Mouse (Mus musculus) midbrain, embryonic 10.5 days (tissue): Measurements from ENCODE around the gene Apoh. TPM values are rescaled to one million over a fixed set of nuclear protein-coding genes. Genes with fewer than 3 reads are reported as not detected.

Experiments
- DNase-seq: peaks from one replicate; pipeline ENCODE4 v3.0.0-alpha.2; 2017; ENCODE audit warnings: low spot score
- H3K27ac ChIP-seq: fragments of 300-500 bp; sonication (generic); replicated peaks from 2 replicates; pipeline ENCODE4 v1.5.1; 2016; ENCODE audit warnings: mild to moderate bottlenecking
- H3K27me3 ChIP-seq: fragments of 300-500 bp; sonication (generic); 2 replicates; pipeline ENCODE4 v1.6.1; 2016; ENCODE audit warnings: low read depth, mild to moderate bottlenecking; ENCODE audit not compliant: poor library complexity, severe bottlenecking
- H3K36me3 ChIP-seq: fragments of 300-500 bp; sonication (generic); 2 replicates; pipeline ENCODE4 v1.6.1; 2016; ENCODE audit warnings: mild to moderate bottlenecking, moderate library complexity
- H3K4me1 ChIP-seq: fragments of 300-500 bp; sonication (generic); 2 replicates; pipeline ENCODE4 v1.6.1; 2016
- H3K4me3 ChIP-seq: fragments of 300-500 bp; sonication (generic); 2 replicates; pipeline ENCODE4 v1.5.1; 2016; ENCODE audit warnings: mild to moderate bottlenecking, moderate library complexity
- H3K9me3 ChIP-seq: fragments of 300-500 bp; sonication (generic); replicated peaks from 2 replicates; pipeline ENCODE4 v1.6.1; 2016; ENCODE audit warnings: mild to moderate bottlenecking
- WGBS: fragments of 180-500 bp; shearing (Covaris S2); methylation state at CpG from one replicate; pipeline ENCODE4 v1.1.7; 2016; 5-methylcytosine and 5-hydroxymethylcytosine counted together
- polyA plus RNA-seq: library from polyadenylated mRNA; unstranded; fragments of >200 nt; fragmentation: Nextera tagmentation; extraction: Ambion mirVana; gene quantifications from 2 replicates; pipeline ENCODE4 v1.2.1, GENCODE M21; 2016

Gene Apoh
- polyA plus RNA-seq = not detected in 2 replicates

DNA sequence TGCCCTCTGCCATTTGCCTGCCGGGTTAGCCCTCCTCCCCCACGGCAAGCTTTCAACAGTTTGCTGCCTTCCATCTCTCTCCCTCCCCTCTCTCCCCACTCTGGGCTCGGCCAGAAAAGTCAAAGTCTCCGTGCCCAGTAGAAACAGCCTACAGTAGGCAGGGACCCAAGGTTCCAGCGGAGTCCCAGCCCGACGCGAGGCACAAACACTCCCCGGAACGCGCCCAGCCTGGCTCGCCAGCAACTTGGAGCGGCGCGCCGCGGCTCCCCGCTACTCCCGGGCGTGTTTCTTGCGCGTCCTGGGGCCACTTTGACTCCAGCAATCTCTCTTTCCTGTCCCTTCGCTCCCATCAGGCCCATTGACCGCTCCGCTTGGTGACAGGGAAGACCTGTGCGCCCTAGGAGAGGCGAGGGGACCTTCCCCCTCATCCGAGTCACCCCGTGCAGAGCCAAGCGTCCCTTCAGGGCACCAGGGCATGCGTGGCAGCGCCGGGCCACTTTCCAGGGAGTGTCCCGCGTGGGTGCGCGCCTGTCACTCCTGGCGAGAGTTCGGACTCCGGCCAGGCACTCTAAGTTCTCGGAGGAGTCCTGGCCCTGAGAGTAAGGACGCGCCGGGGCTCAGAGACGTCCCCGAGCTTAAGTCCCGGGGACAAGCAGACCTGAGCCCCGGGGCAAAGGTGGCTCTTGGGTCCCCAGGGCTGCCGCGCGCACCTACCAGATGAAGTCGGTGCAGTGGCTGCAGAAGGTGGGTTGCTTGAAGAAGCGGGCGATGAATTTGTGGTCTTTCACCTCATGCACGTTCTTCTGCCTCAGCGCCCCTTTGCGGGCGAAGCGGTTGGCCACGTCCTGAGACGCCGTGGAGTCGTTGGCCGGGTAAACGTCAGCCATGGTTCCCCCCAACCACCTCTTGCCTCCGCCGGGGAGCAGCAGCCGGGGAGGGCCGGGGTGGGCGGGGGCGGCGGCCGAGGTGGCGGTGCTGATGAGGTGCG lies at the start of gene Apoh:
Gene Apoh (plus strand): TSS at position 574 of the 988 bp plus-strand sequence.
- under 1% methylated on average over 67 of the region's 75 CpGs for WGBS
- Histone ChIP-seq H3K4me3 (peak within 1 kb of the TSS; percentile 89), H3K27me3 (peaks cover 60% of the 10 kb centered on the region)

DNA sequence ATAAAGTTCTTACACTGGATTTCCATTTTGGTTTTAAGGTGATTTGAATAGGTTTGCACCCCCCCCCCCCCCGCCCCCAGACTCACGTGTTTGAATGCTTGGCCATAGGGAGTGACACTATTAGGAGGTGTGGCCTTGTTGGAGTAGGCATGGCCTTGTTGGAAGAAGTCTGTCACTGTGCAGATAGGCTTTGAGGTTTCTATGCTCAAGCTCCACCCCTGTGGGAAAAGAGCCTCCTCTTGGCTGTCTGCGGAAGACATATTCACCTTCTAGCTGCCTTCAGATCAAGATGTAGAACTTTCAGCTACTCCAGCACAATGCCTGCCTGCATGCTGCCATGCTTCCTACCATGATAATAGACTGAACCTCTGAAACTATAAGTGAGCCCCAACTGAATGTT lies 49.3 kb upstream of the Apoh start:
- Histone ChIP-seq H3K4me1 (peaks cover 18% of the 10 kb centered on the region), H3K36me3 (no peaks in the 10 kb centered on the region), H3K4me3 (no peak overlapping the region), H3K27ac (no peak overlapping the region), H3K9me3 (no peaks in the 10 kb centered on the region), H3K27me3 (no peaks in the 10 kb centered on the region)
- 75% methylated on average over 3 of the region's 3 CpGs for WGBS
- no peak for DNase-seq

More for the DNA sequence above, at the start of gene Apoh:
- Histone ChIP-seq H3K36me3 (no peaks in the 10 kb centered on the region), H3K27ac (peak within 1 kb of the TSS; percentile 89), H3K9me3 (no peaks in the 10 kb centered on the region), H3K4me1 (peaks cover 35% of the 10 kb centered on the region)
- peak; percentile 59 for DNase-seq

DNA sequence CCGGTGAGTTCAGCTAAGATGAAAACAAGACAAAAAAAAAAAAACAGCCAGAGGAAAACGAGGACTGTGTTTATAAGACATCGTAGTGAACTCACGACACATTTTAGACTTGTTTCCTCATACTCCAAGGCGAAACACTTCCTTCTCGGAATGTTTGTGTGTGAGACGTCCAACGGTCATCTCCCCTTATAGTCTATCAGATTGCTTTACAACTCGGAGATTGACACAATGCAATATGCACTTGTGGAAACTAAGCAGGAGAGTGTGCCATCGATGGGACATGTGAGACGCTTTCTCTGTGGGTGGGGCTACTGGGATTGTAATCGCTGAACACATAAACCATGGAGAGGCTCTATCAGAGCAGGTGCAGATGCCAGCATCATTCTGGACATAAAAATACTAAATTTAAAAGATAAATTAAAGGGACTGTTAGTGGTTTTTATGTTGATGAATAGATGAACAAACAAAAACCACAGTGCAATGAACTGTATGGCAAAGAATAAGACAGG lies 48.8 kb upstream of the Apoh start:
- no peak for DNase-seq
- H3K27me3 ChIP-seq = no peaks in the 10 kb centered on the region
- peaks cover 21% of the 10 kb centered on the region for H3K4me1 ChIP-seq
- no peaks in the 10 kb centered on the region for H3K36me3 ChIP-seq
- H3K27ac ChIP-seq = no peak overlapping the region
- no peaks in the 10 kb centered on the region for H3K9me3 ChIP-seq
- no peak overlapping the region for H3K4me3 ChIP-seq
- WGBS = 94% methylated on average over 12 of the region's 12 CpGs

DNA sequence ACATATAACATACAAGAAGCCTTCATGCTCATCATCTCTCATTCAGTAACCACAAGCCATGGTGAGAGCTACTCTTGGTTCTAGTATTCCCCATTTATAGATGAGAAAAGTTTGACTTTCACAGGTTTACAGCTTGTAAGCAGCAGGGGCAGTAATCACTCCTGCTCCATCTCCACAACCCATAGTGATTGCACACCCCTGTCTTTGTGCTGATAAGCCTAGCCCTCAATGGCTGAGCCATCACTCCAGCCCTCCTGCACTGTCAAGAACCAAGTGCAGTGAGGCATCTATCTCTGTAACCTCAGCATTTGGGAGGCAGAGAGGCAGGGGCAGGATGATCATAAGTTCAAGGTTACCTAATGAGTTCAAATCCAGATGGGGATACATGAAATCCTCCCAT lies 47.8 kb upstream of the Apoh start:
- Histone ChIP-seq H3K27me3 (no peaks in the 10 kb centered on the region), H3K36me3 (no peaks in the 10 kb centered on the region), H3K4me3 (no peak overlapping the region), H3K4me1 (peaks cover 21% of the 10 kb centered on the region), H3K27ac (no peak overlapping the region), H3K9me3 (no peaks in the 10 kb centered on the region)
- DNase-seq = no peak

DNA sequence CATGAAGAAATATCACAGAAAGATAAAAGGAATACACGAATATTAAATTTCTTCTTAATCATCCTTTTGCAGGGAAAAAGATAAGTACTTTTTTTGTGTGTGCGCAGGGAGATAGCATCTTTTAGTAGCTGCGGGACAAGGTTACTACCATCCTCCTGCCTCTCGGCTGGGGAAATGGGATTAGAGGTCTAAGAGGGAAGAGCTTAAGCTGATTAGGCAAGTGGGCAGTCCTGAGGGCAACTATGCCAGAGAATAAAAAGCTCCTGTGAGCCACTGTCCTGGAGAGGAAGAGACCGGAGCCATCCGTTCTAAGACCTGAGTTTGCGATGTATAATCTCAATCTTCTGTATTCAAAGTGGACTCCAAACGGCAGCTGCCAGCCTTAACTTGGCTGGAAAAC lies 45.2 kb upstream of the Apoh start:
- no peak for DNase-seq
- no peak overlapping the region for H3K27ac ChIP-seq
- H3K4me1 ChIP-seq = peaks cover 35% of the 10 kb centered on the region
- H3K9me3 ChIP-seq = no peaks in the 10 kb centered on the region
- 28% methylated on average over 8 of the region's 8 CpGs for WGBS
- H3K27me3 ChIP-seq = no peaks in the 10 kb centered on the region
- no peaks in the 10 kb centered on the region for H3K36me3 ChIP-seq
- no peak overlapping the region for H3K4me3 ChIP-seq

DNA sequence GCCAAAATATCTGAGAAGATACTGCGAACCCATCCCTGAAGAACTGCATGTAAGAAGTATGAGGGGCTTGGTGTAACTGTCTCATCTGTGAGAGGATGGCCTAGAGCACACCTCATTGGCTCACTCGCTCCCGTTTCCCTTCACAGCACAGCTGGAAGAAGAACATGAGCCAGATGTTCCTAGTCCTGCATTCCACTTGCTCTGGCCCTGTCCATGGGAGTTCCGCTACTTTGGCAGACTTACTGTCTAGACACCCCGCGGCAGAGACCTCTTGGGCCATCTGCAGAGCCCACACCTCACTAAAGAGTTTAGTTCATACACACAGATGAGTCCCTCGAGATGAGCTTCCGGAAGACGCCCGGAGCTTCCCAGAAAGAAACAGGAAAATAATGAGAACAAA lies 43.2 kb upstream of the Apoh start:
- no peak for DNase-seq
- no peaks in the 10 kb centered on the region for H3K9me3 ChIP-seq
- peaks cover 35% of the 10 kb centered on the region for H3K4me1 ChIP-seq
- H3K36me3 ChIP-seq = no peaks in the 10 kb centered on the region
- H3K27me3 ChIP-seq = no peaks in the 10 kb centered on the region
- no peak overlapping the region for H3K27ac ChIP-seq
- no peak overlapping the region for H3K4me3 ChIP-seq
- 90% methylated on average over 10 of the region's 10 CpGs for WGBS

DNA sequence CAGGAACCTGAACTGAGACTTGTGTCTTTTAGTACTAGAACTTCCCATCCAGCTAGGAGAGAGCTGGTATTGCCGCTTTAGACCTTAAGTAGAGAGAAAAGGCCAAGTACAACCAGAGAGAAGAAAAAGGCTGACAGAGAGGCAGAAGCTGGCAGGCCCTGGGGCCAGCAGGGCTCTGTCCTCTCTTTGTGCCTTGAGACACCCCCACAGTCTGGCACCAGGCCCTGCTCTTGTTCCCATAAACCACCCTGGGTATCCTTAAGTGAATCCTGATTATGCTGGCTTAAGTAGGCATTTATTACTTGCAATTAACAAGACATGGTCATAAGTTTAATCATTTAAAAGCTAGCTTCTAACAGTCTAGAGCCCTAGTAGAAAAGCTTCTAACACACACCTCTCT lies 42.7 kb upstream of the Apoh start:
- H3K4me1 ChIP-seq = peaks cover 35% of the 10 kb centered on the region
- H3K36me3 ChIP-seq = no peaks in the 10 kb centered on the region
- 80% methylated on average over 1 of the region's 1 CpGs for WGBS
- no peaks in the 10 kb centered on the region for H3K9me3 ChIP-seq
- H3K4me3 ChIP-seq = no peak overlapping the region
- H3K27ac ChIP-seq = no peak overlapping the region
- H3K27me3 ChIP-seq = no peaks in the 10 kb centered on the region
- no peak for DNase-seq

DNA sequence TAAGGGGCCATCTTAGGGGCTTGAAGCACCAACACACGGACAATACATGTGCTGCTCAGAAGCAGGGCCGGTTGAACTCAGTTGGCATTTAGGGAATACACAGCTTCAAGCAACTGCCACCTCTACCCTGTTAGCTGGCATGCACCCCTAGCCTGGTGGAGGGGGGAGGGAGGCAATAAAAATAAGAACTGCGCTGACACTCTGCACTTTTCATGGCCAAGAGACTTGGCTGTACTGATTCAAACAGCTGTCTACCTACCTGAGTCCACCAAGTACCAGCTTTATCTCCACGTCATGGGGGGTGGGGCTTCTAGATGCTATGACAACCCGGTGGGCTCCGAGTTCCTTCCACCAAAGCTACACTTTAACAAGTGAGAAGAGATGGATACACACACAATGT lies 42.1 kb upstream of the Apoh start:
- Histone ChIP-seq H3K27me3 (no peaks in the 10 kb centered on the region), H3K4me3 (no peak overlapping the region), H3K27ac (0 out of 2 replicates have a peak overlapping the region, but pooled peaks have one; percentile 23), H3K4me1 (peaks cover 35% of the 10 kb centered on the region), H3K9me3 (no peaks in the 10 kb centered on the region), H3K36me3 (no peaks in the 10 kb centered on the region)
- 78% methylated on average over 6 of the region's 6 CpGs for WGBS
- no peak for DNase-seq

DNA sequence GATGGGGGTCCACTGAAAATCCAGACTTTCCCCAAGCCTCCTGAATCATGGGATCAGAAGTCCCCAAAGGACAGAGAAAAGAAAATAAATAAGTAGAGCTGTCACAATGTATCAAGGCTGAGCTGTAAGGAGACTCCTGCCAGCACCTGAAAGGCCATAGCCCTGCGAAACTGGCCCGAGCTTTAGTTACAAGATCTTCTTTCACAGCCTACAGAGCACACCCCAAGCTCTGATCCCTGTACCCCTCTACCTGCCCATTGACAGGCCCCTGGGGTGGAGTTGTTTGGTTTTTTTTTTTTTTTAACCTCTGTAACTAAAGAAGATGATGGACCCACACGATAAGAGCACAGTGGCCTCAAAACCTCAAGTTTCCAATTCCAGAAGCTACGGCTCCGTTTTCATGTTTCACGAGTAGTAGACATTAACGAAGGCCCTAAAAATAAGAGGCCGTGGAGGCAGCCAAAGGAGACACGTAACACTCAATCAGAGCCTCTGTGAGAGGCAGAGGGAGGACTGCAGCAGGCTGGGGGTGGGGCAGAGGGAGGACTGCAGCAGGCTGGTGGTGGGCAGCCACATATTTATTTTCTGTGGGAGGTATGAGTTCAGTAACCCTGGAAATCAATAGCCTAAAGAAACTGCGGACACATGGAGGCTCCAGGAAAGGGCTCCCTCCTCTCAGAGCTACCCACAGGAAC lies 41.2 kb upstream of the Apoh start:
- no peak for DNase-seq

DNA sequence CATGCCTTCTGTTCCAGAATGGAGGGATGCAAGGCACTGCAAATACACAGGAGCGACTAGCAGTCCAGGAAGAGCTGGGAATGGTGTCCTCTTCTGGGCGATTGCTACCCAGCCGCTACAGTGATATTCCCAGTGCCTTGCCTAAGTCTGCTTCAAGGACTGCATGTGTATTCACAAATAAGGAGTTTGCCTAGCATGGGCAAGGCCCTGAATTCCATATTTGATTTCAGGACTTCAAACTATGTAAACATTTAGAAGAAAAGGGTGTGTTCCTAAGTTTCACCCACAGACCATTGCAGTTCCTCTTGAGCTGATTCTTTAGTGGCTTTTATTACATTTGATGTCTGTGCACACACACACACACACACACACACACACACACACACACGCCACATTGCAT lies 39.4 kb upstream of the Apoh start:
- no peaks in the 10 kb centered on the region for H3K36me3 ChIP-seq
- no peak for DNase-seq

More for the DNA sequence above, 41.2 kb upstream of the Apoh start:
- Histone ChIP-seq H3K27ac (no peak overlapping the region), H3K4me3 (no peak overlapping the region), H3K9me3 (no peaks in the 10 kb centered on the region), H3K36me3 (no peaks in the 10 kb centered on the region), H3K27me3 (no peaks in the 10 kb centered on the region), H3K4me1 (peaks cover 35% of the 10 kb centered on the region)
- WGBS = 83% methylated on average over 10 of the region's 10 CpGs

DNA sequence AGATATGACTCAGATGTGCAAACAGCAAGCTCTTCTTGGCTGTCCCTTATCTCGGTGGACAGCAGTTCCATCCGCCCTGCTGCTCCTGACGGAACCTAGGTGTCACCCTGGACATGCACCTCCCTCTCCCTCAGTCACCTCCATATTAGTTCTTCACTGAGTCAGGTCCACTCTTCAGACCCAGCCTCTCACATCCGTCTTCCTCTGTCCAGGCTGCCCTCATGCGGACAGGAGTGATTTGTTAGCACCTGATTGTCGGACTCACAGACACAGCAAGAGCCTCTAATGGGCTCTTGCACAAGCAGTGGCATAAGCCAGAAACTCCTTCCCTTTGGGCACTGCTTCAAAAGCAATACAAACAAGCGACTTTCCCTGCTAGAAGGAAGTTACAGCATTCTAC lies 35.9 kb upstream of the Apoh start:
- Histone ChIP-seq H3K36me3 (no peaks in the 10 kb centered on the region), H3K9me3 (no peaks in the 10 kb centered on the region), H3K4me1 (peaks cover 1% of the 10 kb centered on the region; the same call in 1 of the 2 replicates), H3K27me3 (no peaks in the 10 kb centered on the region), H3K27ac (no peak overlapping the region), H3K4me3 (no peak overlapping the region)
- DNase-seq = no peak
- WGBS = 89% methylated on average over 7 of the region's 7 CpGs

More for the DNA sequence above, 39.4 kb upstream of the Apoh start:
- Histone ChIP-seq H3K9me3 (no peaks in the 10 kb centered on the region), H3K4me1 (peaks cover 17% of the 10 kb centered on the region), H3K4me3 (no peak overlapping the region), H3K27ac (no peak overlapping the region), H3K27me3 (no peaks in the 10 kb centered on the region)
- whole genome bisulfite sequencing = 97% methylated on average over 4 of the region's 4 CpGs

DNA sequence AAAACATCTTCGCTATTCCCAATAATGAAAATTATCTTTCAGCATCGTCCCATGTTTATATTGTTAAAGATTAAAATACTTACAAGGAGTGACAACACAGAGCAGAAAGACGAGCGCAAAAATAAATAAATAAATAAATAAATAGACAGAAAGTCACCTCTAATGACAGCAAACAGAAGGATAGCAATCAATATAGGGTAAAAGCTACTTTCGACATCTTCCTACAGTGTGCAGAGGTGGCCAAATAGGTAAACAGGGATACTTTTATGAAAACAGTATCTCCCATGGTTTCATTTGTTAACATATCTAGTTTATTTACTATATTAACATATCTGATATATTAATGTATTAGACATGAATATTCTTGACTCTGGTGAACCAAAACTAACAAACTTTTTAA lies 34.9 kb upstream of the Apoh start:
- no peaks in the 10 kb centered on the region for H3K4me1 ChIP-seq
- no peak overlapping the region for H3K27ac ChIP-seq
- DNase-seq = no peak
- no peaks in the 10 kb centered on the region for H3K9me3 ChIP-seq
- H3K27me3 ChIP-seq = no peaks in the 10 kb centered on the region
- WGBS = 96% methylated on average over 5 of the region's 5 CpGs
- H3K4me3 ChIP-seq = no peak overlapping the region
- H3K36me3 ChIP-seq = no peaks in the 10 kb centered on the region

DNA sequence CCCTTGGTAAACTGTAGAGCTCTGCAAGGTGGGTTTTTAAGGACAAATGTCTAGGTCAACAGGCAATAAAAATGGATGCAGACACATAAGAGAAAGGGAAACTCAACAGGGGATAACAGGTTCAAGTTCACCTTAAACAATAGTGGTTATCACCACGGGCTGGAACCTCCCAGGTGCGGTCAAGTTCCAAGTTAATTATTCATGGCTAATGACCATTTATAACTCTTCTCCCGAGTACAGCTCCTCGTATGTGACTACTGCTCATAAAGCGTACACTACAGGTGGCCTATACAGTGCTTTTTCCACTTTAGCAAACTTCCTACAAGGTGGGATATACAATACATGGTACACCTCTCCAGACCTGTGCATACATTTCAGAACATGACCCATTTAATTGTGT lies 33.4 kb upstream of the Apoh start:
- WGBS = 93% methylated on average over 5 of the region's 5 CpGs

More for the DNA sequence above, 33.4 kb upstream of the Apoh start:
- Histone ChIP-seq H3K27ac (no peak overlapping the region), H3K27me3 (no peaks in the 10 kb centered on the region), H3K4me1 (no peaks in the 10 kb centered on the region), H3K4me3 (no peak overlapping the region), H3K36me3 (no peaks in the 10 kb centered on the region), H3K9me3 (no peaks in the 10 kb centered on the region)
- DNase-seq = no peak
